Mouse (Mus musculus): ENCODE data around the gene Grap2.

Grap2 gene

GRCm38 (mm10) chr15:80572291-80572690, at the start of gene Grap2:
Gene Grap2, plus strand, starts transcription at chr15:80572594.
- DNase-seq (ENCODE audit: low spot score) = no peak

GRCm38 (mm10) chr15:80529955-80530869, 42.2 kb upstream of the Grap2 start:
- no peak for DNase-seq (ENCODE audit: low spot score)

DNA sequence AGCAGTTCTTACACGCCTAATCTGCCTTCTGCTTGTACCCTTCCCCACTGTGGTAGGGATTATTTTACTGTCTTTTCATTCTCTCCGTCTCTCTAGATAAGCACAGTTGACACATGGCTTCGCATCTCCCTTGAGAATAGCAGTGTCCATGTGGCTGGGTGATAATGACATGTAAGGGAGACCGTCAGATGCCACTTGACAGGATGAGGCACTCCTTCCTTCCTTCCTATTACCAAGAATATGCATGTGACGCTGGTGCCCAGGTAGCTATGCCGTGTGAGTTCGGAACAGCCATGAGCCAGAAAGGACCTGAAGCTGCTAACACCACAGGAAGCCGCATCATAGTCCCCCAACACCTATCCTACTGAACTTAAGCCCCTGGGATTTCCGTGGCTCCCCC, 41.4 kb upstream of the Grap2 start:
- no peak for DNase-seq (ENCODE audit: low spot score)

GRCm38 (mm10) chr15:80532281-80533072, 39.9 kb upstream of the Grap2 start:
- no peak for DNase-seq (ENCODE audit: low spot score)

DNA sequence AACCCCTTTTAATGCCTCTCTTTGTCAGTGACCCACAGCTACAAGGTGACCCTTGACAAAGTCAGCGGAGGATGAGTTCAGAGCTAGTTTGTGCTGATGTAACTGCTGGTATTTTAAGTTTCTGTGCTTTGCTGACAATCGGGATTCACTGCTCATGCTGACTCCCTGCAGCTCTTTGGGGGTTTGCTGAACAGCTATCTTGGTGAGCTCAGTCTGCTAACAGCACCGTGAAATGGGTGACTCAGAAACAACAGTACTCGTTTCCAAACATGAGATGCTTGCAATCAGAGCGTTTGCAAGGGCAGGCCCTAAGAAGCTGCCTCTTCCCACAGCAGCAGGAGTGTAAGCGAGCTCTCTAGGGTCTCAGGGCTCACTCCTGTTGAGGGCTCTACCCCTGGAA, 39.1 kb upstream of the Grap2 start:
- no peak for DNase-seq (ENCODE audit: low spot score)

DNA sequence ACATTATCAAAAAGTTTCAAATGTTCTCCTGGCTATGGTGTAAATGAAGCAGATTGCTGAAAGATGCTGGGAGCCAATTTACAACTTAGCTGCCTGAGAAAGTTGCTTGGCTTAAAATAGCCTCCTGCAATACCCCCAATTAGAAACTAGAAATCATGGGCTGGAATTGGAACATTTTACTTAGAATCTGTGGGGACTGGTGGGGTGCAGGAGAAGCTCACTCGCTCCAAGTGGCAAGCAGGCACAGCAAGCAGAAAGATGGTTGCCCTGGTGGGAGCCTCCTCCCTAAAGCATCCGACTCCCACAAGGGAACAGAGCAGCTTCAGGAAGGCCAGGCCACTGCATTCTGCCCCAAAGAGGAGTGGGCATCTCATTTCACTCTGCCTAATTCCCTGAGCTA, 36.3 kb upstream of the Grap2 start:
- DNase-seq (ENCODE audit: low spot score) = no peak

DNA sequence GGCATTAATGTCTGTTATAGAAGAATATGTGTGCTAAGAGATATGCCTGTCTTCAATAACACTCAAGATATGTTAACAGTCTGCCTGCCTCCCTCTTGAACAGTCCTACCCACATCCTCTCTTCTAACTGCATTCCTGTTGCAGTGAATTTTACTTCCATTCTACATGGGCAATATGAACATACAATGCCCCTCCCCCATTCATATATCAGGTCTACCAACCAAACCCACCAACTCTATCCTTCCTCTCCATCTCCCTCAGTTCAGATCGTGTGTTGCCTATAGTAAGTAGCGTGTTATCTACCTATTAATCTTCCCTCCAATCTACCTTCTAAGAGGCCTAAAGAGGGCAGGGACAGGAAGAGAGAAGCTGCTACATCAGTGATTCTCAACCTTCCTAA, 34.3 kb upstream of the Grap2 start:
- no peak for DNase-seq (ENCODE audit: low spot score)

- no peak for DNase-seq (ENCODE audit: low spot score)
Observed at GRCm38 (mm10) chr15:80538671-80539340, 33.6 kb upstream of the Grap2 start.

GRCm38 (mm10) chr15:80544115-80544514, 28.3 kb upstream of the Grap2 start:
- no peak for DNase-seq (ENCODE audit: low spot score)

DNA sequence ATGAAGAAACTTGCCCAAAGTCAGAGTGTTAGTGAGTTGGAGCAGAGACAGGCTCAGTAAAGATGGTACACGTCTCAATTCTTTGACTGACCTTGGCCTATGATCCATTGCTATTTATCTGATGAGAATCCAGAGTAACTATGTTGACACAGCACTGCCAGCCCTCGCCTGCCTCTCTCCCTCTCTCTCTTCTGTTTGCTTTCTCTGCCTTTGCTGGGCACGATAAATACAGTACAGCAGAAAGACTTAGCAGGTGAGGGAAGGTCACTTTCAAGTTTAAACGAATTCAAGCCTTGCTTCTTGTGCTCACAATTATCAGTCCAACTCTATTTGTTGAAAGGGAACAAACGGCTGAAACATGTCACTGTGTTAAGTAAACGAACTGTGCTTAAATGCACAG, 27.0 kb upstream of the Grap2 start:
- no peak for DNase-seq (ENCODE audit: low spot score)

- no peak for DNase-seq (ENCODE audit: low spot score)
Observed at GRCm38 (mm10) chr15:80554860-80555822, 17.3 kb upstream of the Grap2 start.

DNA sequence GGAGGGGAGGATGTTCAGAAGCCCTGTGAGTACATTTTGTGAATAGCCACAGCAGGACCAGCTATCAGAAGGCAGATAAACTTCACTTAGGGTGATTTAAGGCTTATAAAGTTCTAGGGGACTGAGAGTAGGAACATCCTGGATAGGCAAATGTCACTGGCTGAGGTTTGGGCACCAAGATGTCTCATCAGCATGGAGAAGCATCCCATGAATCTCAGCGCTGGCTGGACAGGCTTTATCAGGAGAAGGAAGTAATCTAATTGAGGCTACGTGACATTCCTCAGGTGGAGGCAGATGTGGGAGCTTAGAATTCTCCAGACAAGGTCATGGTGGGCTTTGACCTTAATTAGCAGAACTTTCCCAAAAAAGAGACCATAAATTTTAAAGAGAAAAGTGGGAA, 16.4 kb upstream of the Grap2 start:
- no peak for DNase-seq (ENCODE audit: low spot score)

GRCm38 (mm10) chr15:80557745-80558144, 14.6 kb upstream of the Grap2 start:
- DNase-seq (ENCODE audit: low spot score) = no peak

DNA sequence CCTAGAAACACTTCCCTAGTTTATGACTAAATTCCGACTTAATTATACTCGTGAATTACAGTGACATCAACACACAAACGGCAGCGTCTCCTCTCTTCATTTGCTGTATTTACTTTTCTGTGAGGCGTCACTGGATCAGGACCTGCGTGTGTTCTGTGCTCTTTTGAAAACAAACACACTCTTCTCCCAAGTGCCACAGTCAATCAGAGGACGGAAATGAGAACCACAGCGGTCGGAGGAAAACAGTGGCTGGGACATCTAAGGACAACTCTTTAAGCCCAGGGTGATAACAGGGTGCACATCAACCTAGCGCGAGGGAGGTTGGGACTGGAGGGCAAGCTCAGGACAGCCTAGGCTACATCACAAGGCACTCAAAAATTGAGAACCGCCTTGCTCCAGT, 12.9 kb upstream of the Grap2 start:
- DNase-seq (ENCODE audit: low spot score) = no peak

GRCm38 (mm10) chr15:80559978-80560377, 12.4 kb upstream of the Grap2 start:
- no peak for DNase-seq (ENCODE audit: low spot score)

- DNase-seq (ENCODE audit: low spot score) = no peak
Observed at GRCm38 (mm10) chr15:80560646-80561580, 11.5 kb upstream of the Grap2 start.

DNA sequence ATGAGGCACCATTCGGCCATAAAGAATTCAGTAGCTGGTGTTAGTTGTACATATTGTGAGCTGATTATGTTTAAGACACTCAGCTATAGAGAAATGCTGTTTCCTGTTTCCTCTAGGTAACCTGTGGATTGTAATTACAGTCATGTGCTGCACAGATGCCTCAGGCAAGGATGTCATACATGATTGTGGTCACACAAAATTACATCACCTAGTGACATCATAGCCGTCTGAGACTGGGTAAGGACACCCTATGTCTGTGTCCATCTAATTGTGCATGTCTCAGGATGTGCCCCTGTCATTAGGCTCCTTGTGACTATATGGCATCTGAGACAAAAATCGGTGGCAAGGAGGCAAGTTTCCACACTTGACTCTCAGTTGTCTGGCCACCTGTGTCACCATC, 9.9 kb upstream of the Grap2 start:
- no peak for DNase-seq (ENCODE audit: low spot score)

- DNase-seq (ENCODE audit: low spot score) = no peak
Observed at GRCm38 (mm10) chr15:80563634-80564208, 8.7 kb upstream of the Grap2 start.

- no peak for DNase-seq (ENCODE audit: low spot score)
Observed at GRCm38 (mm10) chr15:80565106-80565665, 7.2 kb upstream of the Grap2 start, which contains the start of gene Enthd1. Gene Enthd1, minus strand, starts transcription at chr15:80565156.

DNA sequence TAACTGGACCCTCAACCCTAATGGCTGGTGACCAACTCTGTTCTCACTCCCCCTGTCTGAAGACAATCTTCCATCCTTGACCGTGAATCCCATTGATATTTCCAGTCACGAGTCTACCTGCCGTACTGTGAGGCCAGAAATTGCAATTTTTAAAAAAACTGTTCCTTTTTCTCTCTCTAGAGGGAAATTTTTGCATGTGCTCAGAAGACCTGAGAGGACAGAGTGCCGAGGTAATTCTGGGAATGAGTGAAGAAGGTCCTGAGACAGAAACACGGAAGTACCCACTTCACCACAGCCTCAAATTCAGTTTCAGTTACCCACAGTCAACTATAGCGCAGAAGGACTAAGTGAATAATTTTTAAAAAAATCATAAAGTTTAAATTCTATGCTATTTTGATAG, 5.7 kb upstream of the Grap2 start:
- no peak for DNase-seq (ENCODE audit: low spot score)
